Mouse (Mus musculus) heart, embryonic 10.5 days (tissue): ENCODE measurements around the gene Chmp4b. TPM values are rescaled to one million over a fixed set of nuclear protein-coding genes. Genes with fewer than 3 reads are reported as not detected.
A peak's percentile ranks its signal among the peaks of the same experiment; 100 is the strongest.

Experiments used
- DNase-seq: peaks from one replicate; pipeline ENCODE4 v3.0.0-alpha.2; 2017; ENCODE audit warnings: low spot score
- H3K27ac ChIP-seq: fragments of 300-500 bp; sonication (generic); 2 replicates; pipeline ENCODE4 v1.5.1; 2016; ENCODE audit warnings: mild to moderate bottlenecking
- H3K27me3 ChIP-seq: fragments of 300-500 bp; sonication (generic); 2 replicates; pipeline ENCODE4 v1.6.1; 2016; ENCODE audit warnings: mild to moderate bottlenecking; ENCODE audit not compliant: poor library complexity, insufficient read depth, severe bottlenecking
- H3K36me3 ChIP-seq: fragments of 300-500 bp; sonication (generic); 2 replicates; pipeline ENCODE4 v1.6.1; 2016; ENCODE audit warnings: mild to moderate bottlenecking, moderate library complexity
- H3K4me1 ChIP-seq: fragments of 300-500 bp; sonication (generic); 2 replicates; pipeline ENCODE4 v1.6.1; 2016; ENCODE audit warnings: mild to moderate bottlenecking
- H3K4me3 ChIP-seq: fragments of 300-500 bp; sonication (generic); 2 replicates; pipeline ENCODE4 v1.5.1; 2016; ENCODE audit warnings: mild to moderate bottlenecking, moderate library complexity
- H3K9me3 ChIP-seq: fragments of 300-500 bp; sonication (generic); 2 replicates; pipeline ENCODE4 v1.6.1; 2016; ENCODE audit warnings: mild to moderate bottlenecking, moderate library complexity
- WGBS: fragments of 180-500 bp; shearing (Covaris S2); methylation state at CpG from one replicate; pipeline ENCODE4 v1.1.7; 2016; 5-methylcytosine and 5-hydroxymethylcytosine counted together
- polyA plus RNA-seq: library from polyadenylated mRNA; unstranded; fragments of >200 nt; fragmentation: Nextera tagmentation; extraction: Ambion mirVana; gene quantifications from 2 replicates; pipeline ENCODE4 v1.2.1, GENCODE M21; 2016

The Chmp4b gene
- polyA plus RNA-seq, 1 experiment from 2014 or later: 17.4 TPM

GRCm38 (mm10) chr2:154648086-154648485, 3.4 kb upstream of the Chmp4b start:
- Histone ChIP-seq H3K4me1 (no peaks in the 10 kb centered on the region), H3K36me3 (peaks cover 20% of the 10 kb centered on the region), H3K27ac (no peak overlapping the region), H3K9me3 (no peaks in the 10 kb centered on the region), H3K27me3 (no peaks in the 10 kb centered on the region), H3K4me3 (no peak overlapping the region)
- no peak for DNase-seq
- WGBS: 25% methylated on average over 3 of the region's 3 CpGs

- Histone ChIP-seq H3K27ac (no peak overlapping the region), H3K4me3 (no peak overlapping the region), H3K4me1 (no peaks in the 10 kb centered on the region), H3K27me3 (no peaks in the 10 kb centered on the region), H3K36me3 (peaks cover 5% of the 10 kb centered on the region), H3K9me3 (no peaks in the 10 kb centered on the region)
- no peak for DNase-seq
- 79% methylated on average over 3 of the region's 3 CpGs for WGBS
Measured at GRCm38 (mm10) chr2:154650404-154650803, 1.1 kb upstream of the Chmp4b start.

GRCm38 (mm10) chr2:154654976-154655375, 3.5 kb downstream of the Chmp4b start:
- WGBS: 91% methylated on average over 12 of the region's 12 CpGs
- no peak overlapping the region for H3K4me3 ChIP-seq
- H3K4me1 ChIP-seq: peaks cover 27% of the 10 kb centered on the region
- no peak overlapping the region for H3K27ac ChIP-seq
- DNase-seq: no peak
- H3K27me3 ChIP-seq: no peaks in the 10 kb centered on the region
- no peaks in the 10 kb centered on the region for H3K9me3 ChIP-seq
- H3K36me3 ChIP-seq: no peaks in the 10 kb centered on the region

GRCm38 (mm10) chr2:154655878-154656414, 4.4 kb downstream of the Chmp4b start:
- 84% methylated on average over 2 of the region's 2 CpGs for WGBS
- no peaks in the 10 kb centered on the region for H3K27me3 ChIP-seq
- H3K9me3 ChIP-seq: no peaks in the 10 kb centered on the region
- peaks cover 33% of the 10 kb centered on the region for H3K4me1 ChIP-seq
- peak overlapping the region; percentile 98 for H3K4me3 ChIP-seq
- no peak for DNase-seq
- H3K36me3 ChIP-seq: peaks cover 9% of the 10 kb centered on the region
- peak overlapping the region; percentile 95 for H3K27ac ChIP-seq

GRCm38 (mm10) chr2:154656710-154657485, 5.4 kb downstream of the Chmp4b start:
- DNase-seq: peak; percentile 99
- H3K4me3 ChIP-seq: peak overlapping the region; percentile 98
- under 1% methylated on average over 66 of the region's 67 CpGs for WGBS
- peaks cover 33% of the 10 kb centered on the region for H3K4me1 ChIP-seq
- H3K27me3 ChIP-seq: no peaks in the 10 kb centered on the region
- peak overlapping the region; percentile 95 for H3K27ac ChIP-seq
- no peaks in the 10 kb centered on the region for H3K9me3 ChIP-seq
- peaks cover 18% of the 10 kb centered on the region for H3K36me3 ChIP-seq

GRCm38 (mm10) chr2:154657486-154658237, 6.2 kb downstream of the Chmp4b start:
- DNase-seq: no peak
- Histone ChIP-seq H3K9me3 (no peaks in the 10 kb centered on the region), H3K36me3 (peaks cover 22% of the 10 kb centered on the region), H3K4me1 (peaks cover 33% of the 10 kb centered on the region), H3K4me3 (peak overlapping the region; percentile 98), H3K27ac (peak overlapping the region; percentile 95), H3K27me3 (no peaks in the 10 kb centered on the region)
- WGBS: 11% methylated on average over 12 of the region's 12 CpGs

GRCm38 (mm10) chr2:154659070-154659469, 7.6 kb downstream of the Chmp4b start:
- Histone ChIP-seq H3K9me3 (no peaks in the 10 kb centered on the region), H3K4me1 (peaks cover 33% of the 10 kb centered on the region), H3K36me3 (peaks cover 32% of the 10 kb centered on the region), H3K27ac (no peak overlapping the region), H3K27me3 (no peaks in the 10 kb centered on the region), H3K4me3 (peak overlapping the region; percentile 25; the same call in 1 of the 2 replicates)
- 63% methylated on average over 4 of the region's 4 CpGs for WGBS
- no peak for DNase-seq

GRCm38 (mm10) chr2:154659531-154660074, 8.1 kb downstream of the Chmp4b start:
- WGBS: 78% methylated on average over 5 of the region's 5 CpGs

GRCm38 (mm10) chr2:154668680-154669079, 17.2 kb downstream of the Chmp4b start:
- Histone ChIP-seq H3K4me3 (no peak overlapping the region), H3K27me3 (no peaks in the 10 kb centered on the region), H3K36me3 (peaks cover 30% of the 10 kb centered on the region), H3K27ac (no peak overlapping the region), H3K9me3 (no peaks in the 10 kb centered on the region), H3K4me1 (peaks cover 26% of the 10 kb centered on the region)
- 57% methylated on average over 7 of the region's 7 CpGs for WGBS
- no peak for DNase-seq

More at GRCm38 (mm10) chr2:154659531-154660074, 8.1 kb downstream of the Chmp4b start:
- Histone ChIP-seq H3K27ac (no peak overlapping the region), H3K9me3 (no peaks in the 10 kb centered on the region), H3K27me3 (no peaks in the 10 kb centered on the region), H3K4me1 (peaks cover 33% of the 10 kb centered on the region), H3K36me3 (peaks cover 32% of the 10 kb centered on the region), H3K4me3 (peak overlapping the region; percentile 25; the same call in 1 of the 2 replicates)
- DNase-seq: no peak

- Histone ChIP-seq H3K36me3 (peaks cover 31% of the 10 kb centered on the region), H3K27ac (no peak overlapping the region), H3K27me3 (no peaks in the 10 kb centered on the region), H3K4me1 (peaks cover 31% of the 10 kb centered on the region), H3K9me3 (no peaks in the 10 kb centered on the region), H3K4me3 (no peak overlapping the region)
- WGBS: 82% methylated on average over 4 of the region's 4 CpGs
- DNase-seq: no peak
Measured at GRCm38 (mm10) chr2:154670106-154670505, 18.6 kb downstream of the Chmp4b start.

- 80% methylated on average over 4 of the region's 4 CpGs for WGBS
- Histone ChIP-seq H3K27ac (no peak overlapping the region), H3K4me3 (no peak overlapping the region), H3K4me1 (peaks cover 31% of the 10 kb centered on the region), H3K27me3 (no peaks in the 10 kb centered on the region), H3K36me3 (peaks cover 29% of the 10 kb centered on the region), H3K9me3 (no peaks in the 10 kb centered on the region)
- DNase-seq: no peak
Measured at GRCm38 (mm10) chr2:154670741-154671140, 19.2 kb downstream of the Chmp4b start.

- Histone ChIP-seq H3K4me3 (no peak overlapping the region), H3K27me3 (no peaks in the 10 kb centered on the region), H3K4me1 (peaks cover 40% of the 10 kb centered on the region), H3K9me3 (no peaks in the 10 kb centered on the region), H3K27ac (no peak overlapping the region), H3K36me3 (peaks cover 28% of the 10 kb centered on the region)
- no peak for DNase-seq
- WGBS: 70% methylated on average over 4 of the region's 4 CpGs
Measured at GRCm38 (mm10) chr2:154674008-154674407, 22.5 kb downstream of the Chmp4b start.
